Mouse (Mus musculus) C2C12 (cell line): ENCODE data around the gene Mllt6.

Experiments used
- CEBPB ChIP-seq: IDR thresholded peaks from one replicate; pipeline ENCODE4 v1.6.1; 2011; ENCODE audit warnings: low read depth, mild to moderate bottlenecking, control low read depth, moderate library complexity
- CTCF ChIP-seq: IDR thresholded peaks from one replicate; pipeline ENCODE4 v1.5.1; 2011; ENCODE audit not compliant: control insufficient read depth, insufficient read depth, insufficient read length
- FOSL1 ChIP-seq: IDR thresholded peaks from one replicate; pipeline ENCODE4 v1.8.0; 2011; ENCODE audit warnings: mild to moderate bottlenecking, low read length; ENCODE audit not compliant: poor library complexity, insufficient read depth, severe bottlenecking
- MAX ChIP-seq: IDR thresholded peaks from one replicate; pipeline ENCODE4 v1.6.1; 2011; ENCODE audit warnings: mild to moderate bottlenecking, control low read depth
- USF1 ChIP-seq: IDR thresholded peaks from one replicate; pipeline ENCODE4 v1.6.1; 2011; ENCODE audit warnings: low read depth, mild to moderate bottlenecking, control low read depth, moderate library complexity

- TF ChIP-seq CTCF (no peak), FOSL1 (no peak), USF1 (no peak), CEBPB (no peak), MAX (no peak)
These were observed 9.9 kb downstream of the Mllt6 start for GRCm38 (mm10) chr11:97673148-97673547.
